Comparison of ENCODE assay signal across 8 mouse cellular contexts in the genomic region with DNA sequence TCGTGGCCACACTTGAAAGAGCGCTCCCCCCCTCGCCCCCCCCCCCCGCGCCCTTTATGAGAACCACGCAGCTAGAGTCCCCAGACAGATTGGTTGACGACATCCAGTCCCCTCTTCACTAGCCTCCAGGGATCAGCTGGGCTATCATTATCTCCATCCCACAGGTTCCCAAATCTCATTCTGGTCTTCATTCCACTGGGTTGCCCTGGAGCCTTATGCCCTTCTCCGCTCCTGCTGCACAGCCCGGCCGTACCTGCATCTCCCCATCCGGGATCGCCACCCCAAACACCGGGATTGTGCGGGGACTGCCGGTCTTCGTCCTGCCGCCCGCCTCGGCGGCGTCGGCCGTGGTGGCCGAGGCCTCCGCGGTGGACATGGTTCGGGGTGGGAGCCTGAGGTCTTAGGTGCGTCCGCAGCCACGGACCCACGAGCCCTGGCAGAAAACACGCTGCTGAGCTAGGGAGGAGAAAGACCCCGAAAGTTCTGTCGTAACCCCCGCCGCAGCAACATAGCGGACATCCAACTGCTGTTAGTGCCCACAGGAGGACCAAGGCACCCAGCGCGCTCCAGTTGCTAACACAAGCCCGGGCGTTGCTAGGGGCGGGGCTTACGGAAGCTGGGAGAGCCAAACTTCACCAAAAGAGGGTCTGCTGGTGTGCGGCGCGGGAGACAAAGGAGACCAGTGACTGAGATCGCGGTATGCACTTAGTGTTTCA. TPM values are rescaled to one million over a fixed set of nuclear protein-coding genes. Genes with fewer than 3 reads are reported as not detected.
DNase-seq lines count a peak whose midpoint lies in the region; ATAC-seq and TF ChIP-seq lines count a peak whose summit lies in the region.

A gene (minus strand): TSS at position 585 of the 716 bp plus-strand sequence.

- WGBS in intestine, postnatal 0 days = 1% methylated on average over 48 of the region's 48 CpGs
- under 1% methylated on average over 48 of the region's 48 CpGs for WGBS in midbrain, embryonic 10.5 days
- 2% methylated on average over 48 of the region's 48 CpGs for WGBS in small intestine, adult 2 months

- peak within 1 kb of the TSS; percentile 48 for H3K9ac ChIP-seq in intestine, postnatal 0 days (ENCODE audit: low read depth, low read length)

- DNase-seq in embryo, embryonic 9.5 days (ENCODE audit: extremely low spot score) = peak; percentile 92
- peak; percentile 95 for DNase-seq in heart, adult 11 months
- peak; percentile 89 to 93 for DNase-seq in left cerebral cortex, postnatal 25 days (ENCODE audit: low spot score in 2 of 2)
- peak; percentile 93 for DNase-seq in midbrain, embryonic 10.5 days (ENCODE audit: low spot score)

- H3K9me3 ChIP-seq in erythroblast, embryonic 14.5 days (ENCODE audit: control insufficient read depth, low read length) = no peaks in the 10 kb centered on the region
- H3K9me3 ChIP-seq in intestine, postnatal 0 days (ENCODE audit: control insufficient read depth) = no peaks in the 10 kb centered on the region
- H3K9me3 ChIP-seq in midbrain, embryonic 10.5 days (replicated peaks) = no peaks in the 10 kb centered on the region

- H3K27me3 ChIP-seq in erythroblast, embryonic 14.5 days (ENCODE audit: control insufficient read depth) = peaks cover 14% of the 10 kb centered on the region
- H3K27me3 ChIP-seq in intestine, postnatal 0 days (replicated peaks; ENCODE audit: control insufficient read depth, insufficient read depth, low read length) = no peaks in the 10 kb centered on the region
- H3K27me3 ChIP-seq in midbrain, embryonic 10.5 days (ENCODE audit: low read depth, poor library complexity, severe bottlenecking) = 0 out of 2 replicates have a peak, but pooled peaks cover 8% of the 10 kb centered on the region
- peaks cover 5% of the 10 kb centered on the region; the same call in 1 of the 2 replicates for H3K27me3 ChIP-seq in small intestine, adult 2 months (ENCODE audit: control insufficient read depth, insufficient read depth, low read length)

- H3K4me2 ChIP-seq in intestine, postnatal 0 days (replicated peaks; ENCODE audit: low read depth) = peak within 1 kb of the TSS; percentile 99

- no peak for TF ChIP-seq POLR2A in small intestine, adult 2 months (IDR thresholded peaks at IDR 0.05; ENCODE audit: low read depth, low read length)

- H3K27ac ChIP-seq in intestine, postnatal 0 days (ENCODE audit: low read depth, low read length) = no peak within 1 kb of the TSS
- H3K27ac ChIP-seq in midbrain, embryonic 10.5 days (replicated peaks) = peak within 1 kb of the TSS; percentile 88
- no peak within 1 kb of the TSS for H3K27ac ChIP-seq in small intestine, adult 2 months (ENCODE audit: insufficient read depth, low read depth, low read length)

- intact Hi-C loops in left cerebral cortex, postnatal 25 days (cut with DNase I) = loop anchor here (5.0 kb wide), 1 partner anchor 83 kb away; a partner anchor contains a TSS

- TF ChIP-seq CTCF in intestine, postnatal 0 days (IDR thresholded peaks at IDR 0.05; ENCODE audit: low read depth) = 0 out of 2 replicates have a peak, but pooled peaks have one; percentile 5
- no peak for TF ChIP-seq CTCF in small intestine, adult 2 months (IDR thresholded peaks at IDR 0.05; ENCODE audit: extremely low read depth, insufficient read length, insufficient replicate concordance, low read depth, low read length)

- H3K36me3 ChIP-seq in erythroblast, embryonic 14.5 days (ENCODE audit: control insufficient read depth) = no peaks in the 10 kb centered on the region
- H3K36me3 ChIP-seq in intestine, postnatal 0 days (ENCODE audit: control insufficient read depth, insufficient read depth) = no peaks in the 10 kb centered on the region
- H3K36me3 ChIP-seq in midbrain, embryonic 10.5 days = peaks cover 1% of the 10 kb centered on the region
- no peaks in the 10 kb centered on the region for H3K36me3 ChIP-seq in small intestine, adult 2 months (ENCODE audit: control insufficient read depth, insufficient read depth, low read length)

- H3K4me3 ChIP-seq in erythroblast, embryonic 14.5 days (replicated peaks) = peak within 1 kb of the TSS; percentile 46
- peak within 1 kb of the TSS; percentile 48 for H3K4me3 ChIP-seq in intestine, postnatal 0 days (ENCODE audit: low read depth, low read length)
- peak within 1 kb of the TSS; percentile 85 for H3K4me3 ChIP-seq in midbrain, embryonic 10.5 days
- H3K4me3 ChIP-seq in small intestine, adult 2 months (ENCODE audit: low read depth, low read length) = peak within 1 kb of the TSS; percentile 91

- 0 out of 2 replicates have a peak, but pooled peaks cover 2% of the 10 kb centered on the region for H3K4me1 ChIP-seq in erythroblast, embryonic 14.5 days (ENCODE audit: control insufficient read depth)
- 0 out of 2 replicates have a peak, but pooled peaks cover 3% of the 10 kb centered on the region for H3K4me1 ChIP-seq in intestine, postnatal 0 days (replicated peaks; ENCODE audit: control insufficient read depth, insufficient read depth, low read length)
- peaks cover 20% of the 10 kb centered on the region for H3K4me1 ChIP-seq in midbrain, embryonic 10.5 days
- peaks cover 7% of the 10 kb centered on the region for H3K4me1 ChIP-seq in small intestine, adult 2 months (ENCODE audit: control insufficient read depth, insufficient read depth, insufficient read length, low read length)

- no peak for ATAC-seq in erythroblast, adult 5-6 weeks (replicated peaks; ENCODE audit: low FRiP score, poor library complexity, severe bottlenecking)
- ATAC-seq in intestine, postnatal 0 days = peak; percentile 74

RNA-seq across cellular contexts. Expression of the gene that starts here (rescaled TPM):
- polyA plus RNA-seq in erythroblast, embryonic 14.5 days (2012) = 0.01 TPM in 1 of 2 replicates, not detected in the other
- not detected in 2 replicates for total RNA-seq in erythroblast, adult 5-6 weeks (2015; ENCODE audit: low replicate concordance)
- total RNA-seq in erythroblast, adult 5-6 weeks (2017; ENCODE audit: low replicate concordance) = 4.6 TPM in 1 of 2 replicates, not detected in the other
- 0.38 and 1.3 TPM in 2 replicates for polyA plus RNA-seq in intestine, postnatal 0 days (2015; fragmentation: Nextera tagmentation; extraction: Ambion mirVana)
- total RNA-seq in left cerebral cortex, postnatal 25 days (2021) = 10 to 100 TPM; 16.7 to 18.6 TPM
- polyA plus RNA-seq in midbrain, embryonic 10.5 days (2016; fragmentation: Nextera tagmentation; extraction: Ambion mirVana) = 4.1 and 5.5 TPM in 2 replicates
- 0.27 and 0.81 TPM in 2 replicates for polyA plus RNA-seq in small intestine, adult 2 months (2012; rRNA removed)
